Mouse (Mus musculus) ES-E14 (cell line): ENCODE results near the gene Rassf2.

Source experiments
- MAFK ChIP-seq: IDR thresholded peaks from 2 replicates; pipeline ENCODE4 v1.6.1; 2014; ENCODE audit warnings: mild to moderate bottlenecking, low read depth, low read length, inconsistent platforms; ENCODE audit not compliant: insufficient read depth
- ZC3H11A ChIP-seq: IDR thresholded peaks from 2 replicates; pipeline ENCODE4 v1.6.1; 2012; ENCODE audit warnings: low read depth, mild to moderate bottlenecking, inconsistent platforms, low read length, borderline replicate concordance

- TF ChIP-seq ZC3H11A (no peak), MAFK (no peak)
Observed at GRCm38 (mm10) chr2:132027366-132027765, 2.7 kb downstream of the Rassf2 start.
